Mouse (Mus musculus): Measurements from ENCODE around the gene Hnrnpa2b1.

- TF ChIP-seq EP300 (IDR thresholded peaks at IDR 0.05) (no peak), CTCF (IDR thresholded peaks at IDR 0.05) (no peak)
Measured at GRCm38 (mm10) chr6:51454949-51455348, 14.7 kb downstream of the Hnrnpa2b1 start.
